Mouse (Mus musculus): ENCODE results near the gene Mypop. TPM values are rescaled to one million over a fixed set of nuclear protein-coding genes. Genes with fewer than 3 reads are reported as not detected.

Mypop gene
- polyA plus RNA-seq, 1 experiment = 2.5 TPM

DNA sequence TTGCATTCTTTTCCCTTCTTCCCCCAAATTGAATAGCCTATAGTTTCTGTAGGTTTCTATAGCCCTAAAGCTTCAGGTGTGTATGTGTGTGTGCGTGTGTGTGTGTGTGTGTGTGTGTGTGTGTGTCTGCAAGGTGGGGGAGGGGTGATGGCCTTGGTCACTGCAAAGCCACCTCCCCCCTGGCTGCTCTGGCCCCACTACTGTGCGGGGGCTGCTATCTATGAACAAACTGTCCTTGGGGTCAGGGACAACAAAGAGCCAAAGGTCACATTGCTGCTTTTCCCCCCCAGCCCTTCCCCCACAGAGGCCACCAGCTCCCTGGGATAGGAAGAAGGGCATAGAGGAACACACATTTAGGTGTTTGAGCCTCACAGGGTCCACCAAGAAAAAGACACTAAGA is 21.8 kb downstream of the Mypop start:
- H3K27ac ChIP-seq (ENCODE audit: insufficient read depth, low read length) = no peak overlapping the region
- H3K4me3 ChIP-seq (ENCODE audit: extremely low read depth, insufficient read depth, insufficient read length) = no peak overlapping the region
- peaks cover 6% of the 10 kb centered on the region for H3K27me3 ChIP-seq (ENCODE audit: control insufficient read depth, insufficient read depth, low read length)
- DNase-seq (ENCODE audit: low read depth in 1 of 2, low spot score in 2 of 2) = no peak
- no peak for TF ChIP-seq CTCF (IDR thresholded peaks at IDR 0.05; ENCODE audit: extremely low read depth, insufficient read depth, insufficient read length, insufficient replicate concordance)
- no peak for TF ChIP-seq POLR2A (IDR thresholded peaks at IDR 0.05; ENCODE audit: low read depth, low read length)
- H3K36me3 ChIP-seq (ENCODE audit: control insufficient read depth, insufficient read depth, low read length) = no peaks in the 10 kb centered on the region
- H3K4me1 ChIP-seq (ENCODE audit: control insufficient read depth, insufficient read depth, insufficient read length) = peaks cover 5% of the 10 kb centered on the region; the same call in 1 of the 2 replicates
- 66% methylated on average over 2 of the region's 2 CpGs for WGBS

- 92% methylated on average over 15 of the region's 15 CpGs for WGBS
These were observed 23.4 kb downstream of the Mypop start for GRCm38 (mm10) chr7:19014452-19014851.

GRCm38 (mm10) chr7:19016042-19016441 is 25.0 kb downstream of the Mypop start:
- H3K36me3 ChIP-seq (ENCODE audit: control insufficient read depth, insufficient read depth, low read length) = no peaks in the 10 kb centered on the region
- TF ChIP-seq POLR2A (IDR thresholded peaks at IDR 0.05; ENCODE audit: low read depth, low read length) (no peak), CTCF (IDR thresholded peaks at IDR 0.05; ENCODE audit: extremely low read depth, insufficient read depth, insufficient read length, insufficient replicate concordance) (no peak)
- H3K27ac ChIP-seq (ENCODE audit: insufficient read depth, low read length) = no peak overlapping the region
- peaks cover 7% of the 10 kb centered on the region; the same call in 1 of the 2 replicates for H3K4me1 ChIP-seq (ENCODE audit: control insufficient read depth, insufficient read depth, insufficient read length)
- no peak overlapping the region for H3K4me3 ChIP-seq (ENCODE audit: extremely low read depth, insufficient read depth, insufficient read length)
- WGBS = 90% methylated on average over 4 of the region's 4 CpGs
- DNase-seq (ENCODE audit: low read depth in 1 of 2, low spot score in 2 of 2) = no peak
- peaks cover 7% of the 10 kb centered on the region for H3K27me3 ChIP-seq (ENCODE audit: control insufficient read depth, insufficient read depth, low read length)

More at GRCm38 (mm10) chr7:19014452-19014851, 23.4 kb downstream of the Mypop start:
- DNase-seq (ENCODE audit: low read depth in 1 of 2, low spot score in 2 of 2) = no peak
- Histone ChIP-seq H3K4me1 (ENCODE audit: control insufficient read depth, insufficient read depth, insufficient read length) (peaks cover 5% of the 10 kb centered on the region; the same call in 1 of the 2 replicates), H3K27ac (ENCODE audit: insufficient read depth, low read length) (no peak overlapping the region), H3K27me3 (ENCODE audit: control insufficient read depth, insufficient read depth, low read length) (peaks cover 6% of the 10 kb centered on the region), H3K36me3 (ENCODE audit: control insufficient read depth, insufficient read depth, low read length) (no peaks in the 10 kb centered on the region), H3K4me3 (ENCODE audit: extremely low read depth, insufficient read depth, insufficient read length) (no peak overlapping the region)
- TF ChIP-seq CTCF (IDR thresholded peaks at IDR 0.05; ENCODE audit: extremely low read depth, insufficient read depth, insufficient read length, insufficient replicate concordance) (no peak), POLR2A (IDR thresholded peaks at IDR 0.05; ENCODE audit: low read depth, low read length) (no peak)

- Histone ChIP-seq H3K36me3 (ENCODE audit: control insufficient read depth, insufficient read depth, low read length) (no peaks in the 10 kb centered on the region), H3K27ac (ENCODE audit: insufficient read depth, low read length) (no peak overlapping the region), H3K27me3 (ENCODE audit: control insufficient read depth, insufficient read depth, low read length) (peaks cover 4% of the 10 kb centered on the region; the same call in 1 of the 2 replicates), H3K4me3 (ENCODE audit: extremely low read depth, insufficient read depth, insufficient read length) (no peak overlapping the region), H3K4me1 (ENCODE audit: control insufficient read depth, insufficient read depth, insufficient read length) (peaks cover 2% of the 10 kb centered on the region; the same call in 1 of the 2 replicates)
- no peak for DNase-seq (ENCODE audit: low read depth in 1 of 2, low spot score in 2 of 2)
- TF ChIP-seq POLR2A (IDR thresholded peaks at IDR 0.05; ENCODE audit: low read depth, low read length) (no peak), CTCF (IDR thresholded peaks at IDR 0.05; ENCODE audit: extremely low read depth, insufficient read depth, insufficient read length, insufficient replicate concordance) (no peak)
- 92% methylated on average over 7 of the region's 7 CpGs for WGBS
These were observed 26.9 kb downstream of the Mypop start for GRCm38 (mm10) chr7:19017909-19018308.

GRCm38 (mm10) chr7:19021048-19021447 is 30.0 kb downstream of the Mypop start:
- TF ChIP-seq POLR2A (IDR thresholded peaks at IDR 0.05; ENCODE audit: low read depth, low read length) (no peak), CTCF (IDR thresholded peaks at IDR 0.05; ENCODE audit: extremely low read depth, insufficient read depth, insufficient read length, insufficient replicate concordance) (no peak)
- Histone ChIP-seq H3K27me3 (ENCODE audit: control insufficient read depth, insufficient read depth, low read length) (peaks cover 10% of the 10 kb centered on the region), H3K4me1 (ENCODE audit: control insufficient read depth, insufficient read depth, insufficient read length) (peaks cover 11% of the 10 kb centered on the region), H3K36me3 (ENCODE audit: control insufficient read depth, insufficient read depth, low read length) (no peaks in the 10 kb centered on the region), H3K4me3 (ENCODE audit: extremely low read depth, insufficient read depth, insufficient read length) (no peak overlapping the region), H3K27ac (ENCODE audit: insufficient read depth, low read length) (no peak overlapping the region)
- DNase-seq (ENCODE audit: low read depth in 1 of 2, low spot score in 2 of 2) = no peak
- WGBS = 36% methylated on average over 8 of the region's 8 CpGs

DNA sequence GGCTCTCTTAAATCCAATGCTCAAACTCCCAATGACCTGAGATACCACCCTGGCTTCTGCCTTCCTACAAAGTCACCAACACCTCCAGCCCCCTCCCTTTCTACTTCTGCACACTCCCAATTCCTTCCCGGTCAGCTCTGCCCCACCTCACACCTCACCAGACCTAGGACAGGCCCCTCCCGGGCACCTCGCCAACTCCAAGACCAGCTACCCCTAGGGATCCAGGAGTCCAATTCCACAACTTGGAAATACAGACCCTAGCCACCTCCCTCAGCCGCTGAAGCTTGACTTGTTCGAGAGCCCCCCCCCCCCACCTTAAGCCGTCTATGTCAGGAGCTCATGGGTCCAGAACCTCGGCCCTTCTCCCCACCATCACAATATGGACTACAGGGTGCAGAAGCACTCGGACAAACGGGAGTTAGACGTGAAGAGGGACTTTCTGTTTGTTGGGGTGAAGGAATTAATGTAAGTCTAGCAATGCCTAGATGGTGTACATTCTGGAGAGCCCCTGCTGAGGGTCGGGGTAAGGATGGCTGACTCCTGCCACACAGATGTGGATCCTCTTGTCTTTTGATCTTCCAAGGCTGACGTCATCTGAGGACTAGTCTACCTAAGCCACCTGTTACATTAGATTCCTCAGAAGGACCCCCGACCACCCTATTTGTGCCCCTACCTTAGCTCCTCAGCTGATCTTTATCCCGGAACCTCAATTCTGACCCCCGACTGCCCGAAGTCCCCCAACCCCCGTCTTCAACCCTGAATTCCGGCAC is 31.3 kb downstream of the Mypop start:
- no peaks in the 10 kb centered on the region for H3K36me3 ChIP-seq (ENCODE audit: control insufficient read depth, insufficient read depth, low read length)
- H3K4me3 ChIP-seq (ENCODE audit: extremely low read depth, insufficient read depth, insufficient read length) = no peak overlapping the region
- peaks cover 10% of the 10 kb centered on the region for H3K27me3 ChIP-seq (ENCODE audit: control insufficient read depth, insufficient read depth, low read length)
- 81% methylated on average over 18 of the region's 18 CpGs for whole genome bisulfite sequencing
- no peak for DNase-seq (ENCODE audit: low read depth in 1 of 2, low spot score in 2 of 2)
- H3K27ac ChIP-seq (ENCODE audit: insufficient read depth, low read length) = no peak overlapping the region
- peaks cover 11% of the 10 kb centered on the region for H3K4me1 ChIP-seq (ENCODE audit: control insufficient read depth, insufficient read depth, insufficient read length)
- no peak for TF ChIP-seq POLR2A (IDR thresholded peaks at IDR 0.05; ENCODE audit: low read depth, low read length)
- TF ChIP-seq CTCF (IDR thresholded peaks at IDR 0.05; ENCODE audit: extremely low read depth, insufficient read depth, insufficient read length, insufficient replicate concordance) = no peak

GRCm38 (mm10) chr7:19023357-19023814 is 32.3 kb downstream of the Mypop start, which contains the start of gene Foxa3:
Foxa3 (minus strand) TSS chr7:19023538.
- Histone ChIP-seq H3K27ac (ENCODE audit: insufficient read depth, low read length) (no peak within 1 kb of the TSS), H3K4me1 (ENCODE audit: control insufficient read depth, insufficient read depth, insufficient read length) (peaks cover 11% of the 10 kb centered on the region), H3K27me3 (ENCODE audit: control insufficient read depth, insufficient read depth, low read length) (peaks cover 10% of the 10 kb centered on the region), H3K36me3 (ENCODE audit: control insufficient read depth, insufficient read depth, low read length) (no peaks in the 10 kb centered on the region), H3K4me3 (ENCODE audit: extremely low read depth, insufficient read depth, insufficient read length) (peak within 1 kb of the TSS; percentile 87)
- WGBS = 3% methylated on average over 30 of the region's 30 CpGs
- DNase-seq (ENCODE audit: low read depth in 1 of 2, low spot score in 2 of 2) = peak; percentile 31 to 32
- peak; percentile 23; the same call in 1 of the 2 replicates for TF ChIP-seq CTCF (IDR thresholded peaks at IDR 0.05; ENCODE audit: extremely low read depth, insufficient read depth, insufficient read length, insufficient replicate concordance)
- no peak for TF ChIP-seq POLR2A (IDR thresholded peaks at IDR 0.05; ENCODE audit: low read depth, low read length)

Measured in spleen, adult 2 months (tissue).